Mouse (Mus musculus) gastrocnemius, postnatal 4 days (tissue): Measurements from ENCODE around the gene Pck2. TPM values are rescaled to one million over a fixed set of nuclear protein-coding genes. Genes with fewer than 3 reads are reported as not detected.

Source experiments
- DNase-seq, 2 experiments: peaks; one replicate each; pipeline ENCODE4 v3.0.0; 2021 to 2022; ENCODE audit warnings: low spot score in 2 of 2, mixed read lengths in 2 of 2
- total RNA-seq, 2 experiments: library from RNA; stranded (reverse); gene quantifications; 2 replicates each; pipeline ENCODE4 v1.2.3; 2021

Gene Pck2
- total RNA-seq, 2 experiments from 2014 or later: 21.6 to 21.8 TPM

DNA sequence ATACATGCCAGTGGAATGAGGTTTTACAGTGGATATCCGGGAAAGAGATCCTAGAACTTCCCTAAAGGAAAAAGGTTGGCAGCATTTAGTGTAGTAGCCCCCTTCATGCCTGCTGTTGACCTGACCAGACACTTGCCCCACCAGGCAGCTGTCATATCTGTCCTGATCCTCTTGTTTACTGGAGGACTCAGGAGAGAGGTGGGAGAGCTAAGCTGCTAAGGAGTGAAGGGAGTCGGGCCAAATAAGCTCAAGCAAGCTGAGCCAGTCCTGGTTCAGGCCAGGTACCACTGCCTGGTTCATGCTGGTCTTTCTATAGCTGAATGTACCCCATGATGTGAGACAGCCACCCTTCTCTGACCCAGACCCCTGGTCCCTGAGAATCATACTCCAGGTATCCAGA is 13.4 kb upstream of the Pck2 start:
- no peak for DNase-seq

DNA sequence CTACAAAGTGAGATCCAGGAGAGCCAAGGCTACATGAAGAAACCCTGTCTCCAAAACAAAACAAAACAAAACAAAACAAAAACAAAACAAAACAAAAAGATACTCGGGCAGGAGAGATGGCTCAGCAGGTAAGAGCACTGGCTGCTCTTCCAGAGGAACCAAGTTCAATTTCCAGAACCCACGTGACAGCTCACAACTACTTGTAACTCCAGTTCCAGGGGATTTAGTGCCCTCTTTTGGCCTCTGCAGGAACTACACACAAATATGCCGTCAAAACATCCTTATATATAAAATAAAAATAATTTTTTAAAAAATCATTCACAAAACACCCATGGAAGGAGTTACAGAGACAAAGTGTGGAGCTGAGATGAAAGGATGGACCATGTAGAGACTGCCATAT is 12.1 kb upstream of the Pck2 start:
- no peak for DNase-seq

DNA sequence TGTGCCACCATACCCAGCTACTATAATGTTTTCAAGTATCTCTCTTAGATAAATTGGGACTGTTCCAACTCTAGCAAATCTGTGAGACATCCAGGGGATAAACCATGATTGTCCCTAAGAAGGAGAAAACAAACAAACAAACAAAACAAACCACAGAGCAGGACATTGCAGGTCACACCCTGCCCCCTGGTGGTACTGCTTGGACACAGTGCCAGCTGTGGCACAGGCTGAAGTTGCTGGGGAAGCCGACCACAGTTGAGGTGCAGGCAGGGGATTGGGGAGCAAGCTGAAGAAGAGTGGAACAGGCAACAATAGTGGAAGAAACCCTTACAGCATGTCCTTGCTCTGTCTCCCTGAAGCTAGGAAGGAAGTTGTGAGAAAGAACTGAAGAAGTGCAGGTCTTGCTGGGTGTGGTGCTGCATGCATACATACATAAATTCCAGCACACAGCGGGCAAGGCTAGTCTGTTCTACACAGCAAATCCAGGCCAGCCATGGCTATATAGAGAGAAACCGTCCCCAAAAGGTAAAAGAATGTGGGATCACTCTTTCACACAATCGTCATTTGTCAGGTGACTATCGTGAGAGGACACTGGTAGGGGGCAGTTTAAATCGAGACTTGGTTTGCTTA is 3.8 kb upstream of the Pck2 start:
- DNase-seq: no peak

DNA sequence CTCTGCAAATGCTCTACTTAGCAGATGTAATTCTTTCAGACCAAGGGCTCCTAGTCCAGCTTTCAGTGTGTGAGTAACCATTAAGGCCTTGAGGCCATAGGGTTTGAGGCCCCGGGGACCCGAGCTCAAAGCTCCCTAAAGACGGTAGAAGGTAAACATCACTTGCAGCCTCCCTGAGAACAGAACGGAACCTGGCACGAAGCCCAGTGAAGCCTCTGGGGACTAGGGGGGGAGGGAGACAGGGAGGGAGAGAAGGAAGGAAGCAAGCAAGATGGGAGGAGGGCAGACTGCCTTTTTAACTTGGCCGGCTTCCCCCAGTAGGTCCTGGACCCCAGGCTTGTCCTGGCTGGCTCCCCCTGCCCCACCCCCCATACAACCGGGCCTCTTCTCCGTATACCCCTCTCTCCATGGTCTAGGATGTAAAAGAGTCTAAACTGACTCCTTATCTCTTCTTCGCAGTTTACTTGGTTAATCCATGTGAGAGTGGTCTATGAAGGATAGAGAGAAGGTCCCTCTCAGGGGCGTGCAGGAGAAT is 788 bp downstream of the Pck2 start:
- peak; percentile 70 to 82 for DNase-seq

DNA sequence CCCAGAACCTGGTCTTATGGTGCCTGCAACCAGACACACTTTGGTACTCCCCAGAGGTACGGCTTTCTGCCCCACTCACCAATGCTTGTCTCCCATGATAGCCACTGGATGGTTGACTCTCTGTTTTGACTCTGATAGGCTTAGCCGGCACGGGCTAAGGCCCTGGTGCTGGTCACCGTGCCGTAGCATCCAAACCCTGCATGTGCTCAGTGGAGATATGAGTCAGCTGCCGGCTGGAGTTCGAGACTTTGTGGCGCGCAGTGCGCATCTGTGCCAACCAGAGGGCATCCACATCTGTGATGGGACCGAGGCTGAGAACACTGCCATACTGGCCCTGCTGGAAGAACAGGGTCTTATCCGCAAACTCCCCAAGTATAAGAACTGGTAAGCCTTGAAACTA is 2.2 kb downstream of the Pck2 start:
- no peak for DNase-seq

- no peak for DNase-seq
Measured at GRCm38 (mm10) chr14:55544334-55544733, 4.3 kb downstream of the Pck2 start.

DNA sequence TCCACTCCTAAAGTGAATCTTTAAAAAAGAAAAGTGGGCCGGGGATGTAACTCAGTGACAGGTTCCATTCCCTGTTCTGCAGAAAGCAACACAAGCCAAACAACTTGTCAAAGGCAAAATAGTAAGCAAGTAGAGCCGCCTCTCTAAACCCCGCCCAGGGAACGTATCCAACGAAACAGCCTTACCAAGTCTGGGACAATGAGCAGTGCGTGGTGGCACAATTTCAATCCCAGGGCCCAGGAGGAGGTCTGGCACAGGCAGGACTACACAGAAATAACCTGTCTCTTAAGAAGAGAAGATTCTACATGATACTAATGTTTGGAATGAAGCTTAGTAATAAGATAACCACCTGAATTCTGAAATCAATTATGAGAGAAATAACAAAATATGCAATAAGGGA is 10.1 kb downstream of the Pck2 start:
- no peak for DNase-seq

- no peak for DNase-seq
Measured at GRCm38 (mm10) chr14:55551347-55551746, 11.3 kb downstream of the Pck2 start.

DNA sequence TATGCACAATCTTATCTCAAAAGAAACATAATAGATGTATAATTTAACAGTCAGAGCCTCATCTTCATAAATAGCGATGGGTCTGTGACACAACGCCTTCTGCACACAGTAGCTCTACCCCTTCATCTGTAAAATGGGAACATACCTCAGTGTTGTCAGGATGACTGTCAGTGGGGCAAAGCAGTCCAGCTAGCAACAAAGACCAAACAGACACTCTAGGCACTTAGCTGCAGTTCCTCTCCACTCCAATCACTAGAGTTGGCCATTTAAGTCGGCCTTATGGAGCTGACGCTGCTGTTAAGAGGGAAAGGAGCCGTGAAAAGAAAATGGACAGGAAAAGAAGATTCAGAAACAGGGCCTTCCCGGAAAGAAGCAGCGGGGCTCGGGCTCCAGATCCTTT is 11.7 kb downstream of the Pck2 start:
- DNase-seq: no peak

- DNase-seq: no peak
Measured at GRCm38 (mm10) chr14:55554635-55555034, 14.6 kb downstream of the Pck2 start.

DNA sequence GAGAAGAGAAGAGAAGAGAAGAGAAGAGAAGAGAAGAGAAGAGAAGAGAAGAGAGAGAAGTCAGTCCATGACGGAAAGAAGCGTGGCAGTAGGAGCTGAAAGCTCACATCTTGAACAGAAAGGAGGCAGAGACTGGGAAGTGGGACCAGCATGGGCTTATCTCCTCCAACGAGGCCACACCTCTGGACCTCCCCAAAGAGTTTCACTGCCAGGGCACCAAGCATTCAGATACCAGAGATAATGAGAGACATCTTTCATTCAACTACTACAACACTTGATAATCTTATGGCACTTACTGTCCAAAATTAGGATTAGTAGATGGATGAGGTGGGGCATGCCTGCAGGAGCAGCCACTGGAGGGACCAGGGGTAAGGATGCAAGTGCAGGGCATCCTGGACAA is 15.7 kb downstream of the Pck2 start:
- no peak for DNase-seq

DNA sequence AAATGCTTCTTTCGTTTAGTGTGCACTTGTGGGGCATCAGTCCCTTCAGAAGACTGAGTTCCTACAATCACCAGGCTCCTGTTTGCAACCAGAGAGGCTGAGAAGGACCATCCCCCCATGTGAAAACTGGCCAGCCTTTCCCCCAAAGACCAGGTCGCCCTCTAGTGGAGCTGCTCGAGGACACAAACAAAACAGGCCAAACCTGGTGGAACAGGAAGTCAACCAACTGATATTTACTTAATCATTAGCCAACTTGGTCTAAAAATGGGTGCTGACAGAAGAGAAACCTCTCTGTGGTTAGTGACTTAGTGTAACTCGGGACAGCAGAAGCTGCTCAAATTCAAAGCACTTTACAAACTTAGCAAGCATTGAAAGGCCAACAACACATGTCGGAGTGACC is 16.9 kb downstream of the Pck2 start:
- peak in 1 of 2 experiments; percentile 75 for DNase-seq

- no peak for DNase-seq
Measured at GRCm38 (mm10) chr14:55557587-55557986, 17.5 kb downstream of the Pck2 start.

DNA sequence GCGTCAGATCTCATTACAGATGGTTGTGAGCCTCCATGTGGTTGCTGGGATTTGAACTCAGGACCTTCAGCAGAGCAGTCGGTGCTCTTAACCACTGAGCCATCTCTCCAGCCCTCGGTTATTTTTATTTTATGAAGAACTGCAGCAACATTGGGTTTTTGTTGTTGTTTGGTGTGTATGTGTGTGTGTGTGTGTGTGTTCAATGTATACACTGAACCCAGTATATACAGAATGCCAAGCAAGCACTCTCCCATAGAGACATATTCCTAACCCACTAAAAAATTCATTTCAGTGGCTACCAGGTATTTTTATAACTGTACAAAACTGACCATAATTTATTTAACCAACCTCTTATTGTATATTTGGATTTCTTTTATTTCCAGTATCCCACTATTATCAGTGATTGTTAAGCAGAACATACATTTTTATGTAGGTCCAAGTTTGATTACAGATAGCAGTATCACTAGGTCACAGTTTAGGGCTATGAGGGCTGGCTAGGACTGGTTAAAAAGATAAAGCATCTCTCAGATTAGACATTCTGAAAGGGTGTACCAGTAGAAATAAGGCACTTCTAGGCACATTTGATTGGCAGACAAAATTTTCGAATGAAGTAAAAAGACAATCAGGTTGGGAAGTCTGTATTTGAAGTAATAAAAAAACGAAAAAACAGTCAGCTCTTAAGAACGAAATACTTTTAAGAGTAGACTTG is 18.8 kb downstream of the Pck2 start:
- no peak for DNase-seq

DNA sequence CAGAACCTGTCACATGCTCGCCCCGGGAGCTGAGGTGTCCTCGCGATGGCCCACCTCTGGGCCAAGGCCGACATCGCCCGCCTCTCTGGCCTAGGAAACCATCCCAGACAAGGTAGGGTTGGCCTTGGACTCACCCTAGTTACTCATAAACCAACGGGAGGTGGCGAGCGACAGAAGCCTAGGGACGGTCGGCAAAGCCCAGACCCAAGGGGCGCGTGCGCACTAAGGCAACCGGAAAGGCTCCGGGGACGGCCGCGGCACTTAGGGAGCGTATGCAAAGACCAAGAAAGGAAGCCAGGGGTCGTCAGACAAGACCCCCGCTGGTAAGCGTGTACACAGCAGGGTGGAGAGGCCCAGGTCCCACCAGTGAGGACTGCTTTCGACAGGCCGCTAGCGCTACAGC is 19.7 kb downstream of the Pck2 start, which contains the start of gene Dcaf11:
TSS of gene Dcaf11 (plus strand) at position 208 of the 403 bp plus-strand sequence.
- peak; percentile 81 to 89 for DNase-seq

DNA sequence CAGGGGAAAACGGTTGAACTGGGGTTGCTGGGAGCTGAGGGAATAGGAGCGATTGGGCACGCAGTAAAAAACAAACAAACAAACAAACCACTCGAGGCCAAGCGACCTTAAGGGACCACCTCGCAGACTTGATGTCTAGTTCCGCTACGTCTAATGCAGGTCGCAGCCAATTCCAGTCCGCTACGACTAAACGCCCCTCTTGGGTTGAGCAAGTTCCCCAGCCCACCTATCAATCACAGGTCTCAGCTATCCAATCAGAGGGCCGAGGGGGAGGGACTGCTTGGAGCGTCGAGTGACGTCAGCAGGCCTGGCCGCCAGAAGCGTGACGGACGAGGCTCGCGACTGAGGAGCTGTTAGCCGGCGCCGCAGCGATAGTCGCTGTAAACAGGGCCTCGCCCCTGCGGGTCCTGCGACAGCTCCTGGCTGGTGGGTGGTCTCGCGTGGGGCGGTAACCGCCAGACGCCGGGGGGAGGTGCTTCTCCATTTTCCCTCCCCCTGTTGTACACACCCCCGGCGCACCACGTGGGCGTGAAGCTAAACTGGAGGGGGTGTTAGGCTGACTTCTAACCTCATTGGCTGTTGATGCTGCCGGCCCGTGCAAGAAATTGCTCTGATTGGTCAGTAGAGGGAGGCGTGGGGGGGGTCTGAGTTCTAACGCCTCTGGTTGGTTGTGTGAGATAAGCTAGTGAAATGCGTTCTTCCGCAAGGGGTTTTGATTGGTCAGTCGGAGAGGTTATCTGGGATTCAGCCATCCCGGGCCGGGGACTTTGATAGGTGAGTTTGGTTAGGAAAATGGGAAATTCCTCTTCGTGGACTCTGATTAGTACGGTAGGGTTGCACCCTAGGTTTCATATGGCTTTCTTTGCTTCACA is 20.4 kb downstream of the Pck2 start, which contains the start of gene A730061H03Rik:
TSS of gene A730061H03Rik (minus strand) at position 205 of the 872 bp plus-strand sequence.
- DNase-seq: peak; percentile 91 to 98

- no peak for DNase-seq
Measured at GRCm38 (mm10) chr14:55561860-55562259, 21.8 kb downstream of the Pck2 start.

DNA sequence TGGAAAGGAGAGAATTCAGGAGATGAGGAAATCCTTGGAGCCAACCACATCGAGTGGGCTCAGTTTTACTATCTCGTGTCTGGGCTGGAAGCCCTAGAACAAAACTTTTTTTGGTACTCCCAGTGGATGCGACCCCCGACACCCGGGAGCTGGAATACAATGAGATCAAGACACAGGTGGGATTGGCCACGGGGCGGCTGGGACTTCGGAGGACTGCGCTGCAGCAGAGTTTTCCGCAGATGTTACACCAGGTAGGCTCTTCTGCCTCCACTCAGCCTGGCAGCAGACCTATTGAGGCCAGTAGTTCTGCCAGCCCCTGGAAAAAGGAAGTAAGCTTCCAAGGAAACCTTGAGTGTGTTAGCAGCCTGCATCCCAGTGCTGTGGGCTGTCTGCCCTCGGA is 23.2 kb downstream of the Pck2 start:
- DNase-seq: no peak

DNA sequence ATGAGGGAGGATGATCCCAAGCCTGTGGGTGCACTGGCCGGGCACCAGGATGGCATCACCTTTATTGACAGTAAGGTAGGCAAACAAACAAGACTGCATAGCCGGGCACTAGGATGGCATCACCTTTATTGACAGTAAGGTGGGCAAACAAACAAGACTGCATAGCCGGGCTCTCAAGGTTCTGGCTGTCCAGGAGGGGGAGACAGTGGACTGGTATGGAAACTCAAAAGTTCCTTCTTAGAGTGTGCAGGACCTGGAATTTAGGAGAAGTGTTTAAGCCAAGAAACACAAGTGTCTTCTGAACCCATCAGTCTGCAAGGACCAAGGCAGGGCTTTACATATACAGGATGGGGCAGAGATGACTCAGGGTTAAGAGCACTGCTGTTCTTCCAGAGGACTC is 25.7 kb downstream of the Pck2 start:
- no peak for DNase-seq

DNA sequence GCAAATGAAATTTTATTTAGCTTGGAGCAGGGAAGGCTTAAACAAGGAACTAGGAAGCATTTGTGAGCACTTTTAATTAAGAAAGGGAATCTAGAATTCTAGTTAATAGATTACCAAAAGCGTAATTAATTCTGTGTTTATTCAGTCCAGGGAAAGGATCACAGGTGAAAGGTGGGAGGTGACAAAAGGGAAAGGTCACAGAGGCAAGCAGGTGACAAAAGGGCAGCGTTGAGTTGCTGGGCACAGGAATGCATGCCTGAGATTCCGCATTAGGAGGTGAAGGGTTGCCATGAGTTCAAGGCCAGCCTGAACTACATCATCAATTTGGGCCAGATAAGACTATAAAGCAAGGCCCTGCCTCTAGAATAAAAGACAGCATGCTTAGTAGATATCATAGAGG is 27.4 kb downstream of the Pck2 start:
- no peak for DNase-seq

DNA sequence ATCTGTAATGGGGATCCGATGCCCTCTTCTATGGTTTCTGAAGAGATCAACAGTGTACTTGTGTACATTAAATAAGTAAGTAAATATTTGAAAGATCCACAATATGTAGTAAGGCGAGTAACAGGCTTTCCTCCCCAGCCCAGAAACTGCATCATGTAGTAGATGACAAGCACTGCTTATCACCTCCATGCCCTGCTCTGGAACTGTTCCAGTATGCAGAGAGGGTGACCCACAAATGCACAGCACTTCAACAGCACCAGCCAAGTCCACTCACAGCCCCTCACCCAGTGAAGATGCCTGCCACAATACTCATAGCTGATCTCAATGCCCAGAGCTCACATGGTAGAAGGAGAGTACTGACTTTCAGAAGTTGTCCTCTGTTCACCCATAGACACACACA is 30.5 kb downstream of the Pck2 start:
- DNase-seq: no peak

- no peak for DNase-seq
Measured at GRCm38 (mm10) chr14:55571760-55572159, 31.7 kb downstream of the Pck2 start.
